Mouse (Mus musculus) thymus, postnatal 25 days (tissue): ENCODE results near the gene Pet117.
"Not testable (repeated sequence)": the region's sequence is repeated elsewhere in the genome, so short reads cannot be mapped to it uniquely, and the experiment has no call there.

Experiments
- DNase-seq: peaks from one replicate; pipeline ENCODE4 v3.0.0; 2022

Gene Pet117

GRCm38 (mm10) chr2:144368400-144369019 lies at the start of gene Pet117, which contains the start of gene Kat14:
Pet117 (plus strand) TSS chr2:144368996.
Kat14 (plus strand) TSS chr2:144368983.
- DNase-seq: peak; percentile 95

- DNase-seq: no peak
Observed at GRCm38 (mm10) chr2:144324218-144324617, 44.6 kb upstream of the Pet117 start.

DNA sequence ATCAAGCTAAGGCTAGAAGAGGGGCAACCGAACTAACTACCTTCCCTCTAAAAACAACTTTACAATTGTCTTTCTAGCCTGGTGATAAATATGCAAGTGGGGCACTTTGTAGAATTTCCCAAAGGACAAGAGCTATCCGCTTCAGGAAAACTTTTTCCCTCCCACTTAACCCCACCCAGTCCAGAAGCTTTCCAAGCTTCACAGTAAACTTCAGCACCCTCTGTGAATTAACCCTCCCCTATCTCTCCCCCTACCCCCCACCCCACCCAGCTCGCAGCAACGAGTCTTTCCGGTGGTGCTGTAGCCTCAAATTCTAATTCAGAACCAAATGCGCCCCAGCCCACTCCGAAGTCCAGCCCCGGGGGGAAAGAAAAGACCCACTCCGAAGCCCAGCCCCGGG lies 39.3 kb upstream of the Pet117 start:
- no peak for DNase-seq

- no peak for DNase-seq
Observed at GRCm38 (mm10) chr2:144329937-144330336, 38.9 kb upstream of the Pet117 start.

- no peak for DNase-seq
Observed at GRCm38 (mm10) chr2:144330352-144330959, 38.3 kb upstream of the Pet117 start.

DNA sequence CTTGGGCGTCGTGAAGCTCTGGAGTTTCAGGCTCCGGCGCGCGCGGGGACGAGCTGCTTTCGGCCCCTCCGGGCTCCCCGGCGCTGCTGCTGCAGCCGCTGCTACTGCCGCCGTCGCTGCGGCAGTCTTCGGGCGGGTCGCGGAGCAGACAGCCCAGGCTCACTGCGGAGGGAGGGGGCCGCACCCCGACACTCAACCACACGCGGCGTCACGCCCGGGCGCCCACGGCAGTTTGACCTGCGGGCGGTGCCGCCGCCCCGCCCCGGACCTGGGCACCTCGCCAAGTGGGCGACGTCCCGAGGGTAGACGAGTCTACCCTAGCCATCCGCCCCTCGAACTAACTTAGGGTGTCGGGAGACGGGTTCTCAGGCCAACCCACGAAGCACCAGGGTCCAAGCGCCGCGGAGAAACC lies 37.8 kb upstream of the Pet117 start:
- peak; percentile 7 for DNase-seq

DNA sequence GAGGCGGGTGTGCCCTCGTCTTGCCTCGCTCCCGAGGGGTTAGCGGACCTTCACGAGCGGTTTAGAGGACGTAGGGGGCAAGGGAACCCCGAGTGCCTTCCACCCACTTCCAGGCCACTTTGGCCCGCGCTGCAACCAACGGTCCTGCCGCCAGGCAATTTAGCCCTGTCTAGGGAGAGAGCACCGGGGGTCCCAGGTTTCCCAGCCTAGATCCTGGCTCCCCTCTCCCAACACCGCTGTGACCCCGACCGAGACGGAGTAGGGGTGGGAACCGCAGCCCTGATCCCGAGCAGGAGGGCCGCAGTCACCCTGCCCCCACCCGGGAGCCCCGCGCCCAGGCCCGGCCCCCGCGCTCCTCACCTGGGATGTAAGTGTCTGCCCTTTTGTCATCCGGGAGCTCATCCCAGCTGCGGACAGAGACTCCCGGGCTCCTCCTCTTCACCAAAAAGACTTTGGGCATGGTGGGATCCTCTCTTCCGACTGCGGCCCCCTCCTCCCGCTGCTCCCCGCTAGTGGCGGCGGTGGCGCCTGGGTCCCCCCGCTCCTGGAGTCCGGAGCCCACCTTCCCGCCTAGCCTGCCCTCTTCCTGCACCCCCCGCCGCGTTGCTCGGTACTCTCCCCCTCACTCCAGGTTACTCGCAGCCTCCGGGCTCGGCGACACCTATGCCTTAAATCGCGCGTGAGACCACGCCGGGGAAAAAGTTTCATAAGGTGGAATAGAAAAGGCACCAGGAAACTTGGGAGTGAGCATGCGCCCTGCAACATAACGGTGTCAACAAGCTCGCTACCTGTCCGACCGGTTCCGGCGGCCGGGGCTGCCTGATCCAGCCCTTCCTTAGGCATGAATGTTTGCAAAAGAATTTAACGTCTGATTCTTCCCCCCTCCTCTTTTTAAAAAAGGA lies 37.1 kb upstream of the Pet117 start, which contains the start of gene Ovol2:
Gene Ovol2, minus strand, starts transcription at position 746 of the 902 bp plus-strand sequence.
- peak; percentile 1 for DNase-seq

- no peak for DNase-seq
Observed at GRCm38 (mm10) chr2:144332486-144332885, 36.3 kb upstream of the Pet117 start.

DNA sequence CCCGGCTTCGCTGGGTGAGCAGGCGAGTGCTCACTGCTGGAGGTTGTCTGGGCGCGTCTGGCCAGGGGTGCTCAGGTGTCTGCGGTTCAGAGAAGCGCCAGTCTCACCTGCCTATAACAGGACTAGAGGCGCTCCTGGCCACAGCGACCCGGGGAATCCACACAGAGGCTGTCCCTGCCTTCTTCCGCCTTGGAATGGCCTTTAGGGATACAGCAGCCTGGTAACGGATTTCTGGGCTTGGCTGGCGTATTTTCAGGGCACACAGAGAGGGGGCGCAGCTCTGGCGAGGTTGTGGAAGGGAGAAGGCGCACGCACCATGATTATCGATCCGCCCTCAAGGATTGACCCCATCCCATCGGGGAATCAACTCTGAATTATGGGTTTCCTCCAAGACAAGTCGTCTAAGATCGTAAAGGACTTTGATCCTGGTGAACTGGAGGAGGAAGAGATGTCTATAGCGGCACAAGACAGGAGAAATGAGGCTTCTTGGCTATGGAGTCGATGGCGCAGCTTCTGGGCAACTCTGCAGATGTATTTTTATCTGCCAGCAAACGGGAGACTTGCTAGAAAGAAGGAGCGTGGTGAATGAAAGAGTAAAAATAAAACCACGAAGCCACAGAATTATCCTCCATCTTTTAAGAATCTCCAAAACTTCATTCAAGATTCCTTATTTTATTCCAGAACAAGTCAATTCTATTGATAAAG lies 35.5 kb upstream of the Pet117 start:
- no peak for DNase-seq

DNA sequence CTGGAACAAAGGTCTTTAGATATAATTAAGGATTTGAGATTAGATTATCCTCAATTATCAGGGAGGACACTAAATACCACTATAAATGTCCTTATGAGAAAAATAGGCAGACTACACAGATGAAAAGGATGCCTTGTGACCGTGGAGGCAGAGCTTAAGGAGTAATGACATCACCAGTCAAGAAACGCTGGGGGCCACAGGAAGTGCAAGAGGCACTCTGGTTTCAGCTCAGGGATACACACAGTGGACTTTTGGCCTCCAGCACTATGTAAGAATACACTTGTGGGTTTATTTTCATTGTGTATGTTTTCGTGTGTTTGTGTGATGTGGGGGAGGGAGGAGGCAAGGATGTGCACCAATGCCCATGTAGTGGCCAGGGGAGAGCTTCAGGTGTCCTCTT lies 31.6 kb upstream of the Pet117 start:
- no peak for DNase-seq

- no peak for DNase-seq
Observed at GRCm38 (mm10) chr2:144337701-144338100, 31.1 kb upstream of the Pet117 start.

GRCm38 (mm10) chr2:144338149-144338548 lies 30.6 kb upstream of the Pet117 start:
- not testable (repeated sequence) for DNase-seq

DNA sequence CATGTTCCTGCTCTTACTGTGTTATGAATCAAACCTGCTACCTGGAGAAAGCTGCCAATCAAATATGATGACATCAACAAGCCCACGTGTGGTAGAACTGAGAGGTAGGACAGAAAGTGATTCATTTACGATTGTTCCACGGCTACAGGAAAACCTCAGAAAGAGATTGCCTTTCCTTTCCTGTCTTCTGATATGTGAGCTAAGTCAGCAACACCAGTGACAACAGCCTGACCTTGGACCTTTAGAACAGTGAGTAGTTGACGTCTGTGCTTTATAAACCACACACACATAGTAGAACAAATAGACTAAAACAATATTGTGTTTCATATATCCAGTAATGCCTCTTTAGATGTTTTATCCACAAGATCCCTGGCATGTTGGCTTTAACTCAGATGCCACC lies 25.6 kb upstream of the Pet117 start:
- no peak for DNase-seq

- no peak for DNase-seq
Observed at GRCm38 (mm10) chr2:144348525-144348924, 20.3 kb upstream of the Pet117 start.

GRCm38 (mm10) chr2:144352843-144353242 lies 16.0 kb upstream of the Pet117 start:
- DNase-seq: no peak

- DNase-seq: peak; percentile 88
Observed at GRCm38 (mm10) chr2:144369020-144369421, 225 bp downstream of the Pet117 start.

DNA sequence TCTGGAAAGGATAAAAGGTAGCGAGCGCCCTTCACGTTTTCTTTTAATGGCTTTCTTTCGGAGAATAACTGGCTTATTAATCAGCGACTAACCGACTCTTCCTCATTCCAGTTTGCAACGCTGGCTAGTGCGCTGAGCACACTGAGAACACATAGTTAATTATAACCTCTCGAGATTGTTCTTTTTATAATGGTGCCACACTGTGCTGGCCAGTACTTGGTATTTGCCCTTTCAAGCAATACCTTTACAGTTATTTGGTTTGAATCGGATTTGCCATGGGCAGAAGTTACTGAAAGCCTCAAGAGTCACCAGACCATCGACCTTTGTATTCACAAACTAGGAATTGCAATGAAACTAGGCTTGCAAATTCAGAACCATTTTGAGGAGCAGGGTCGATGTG lies 715 bp downstream of the Pet117 start:
- DNase-seq: no peak

DNA sequence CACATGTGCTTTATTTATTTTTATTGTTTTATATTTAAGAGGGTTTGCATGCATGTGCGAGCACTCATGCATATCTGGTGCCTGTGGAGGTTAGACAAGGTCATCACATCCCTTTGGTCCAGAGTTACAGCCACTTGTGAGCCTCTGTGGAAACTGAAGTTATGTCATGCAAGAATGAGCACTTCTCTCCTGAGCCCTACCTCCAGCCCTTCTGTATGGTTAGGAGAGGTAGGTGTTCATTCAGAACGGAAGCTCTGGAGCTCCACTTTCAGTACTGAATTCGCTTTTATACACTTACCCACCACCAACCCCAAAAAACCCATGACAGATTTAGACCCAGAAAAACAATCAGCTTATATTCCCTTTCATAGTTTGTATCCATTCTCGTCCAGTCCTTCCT lies 2.8 kb downstream of the Pet117 start:
- no peak for DNase-seq

GRCm38 (mm10) chr2:144373063-144373462 lies 4.3 kb downstream of the Pet117 start:
- DNase-seq: no peak

DNA sequence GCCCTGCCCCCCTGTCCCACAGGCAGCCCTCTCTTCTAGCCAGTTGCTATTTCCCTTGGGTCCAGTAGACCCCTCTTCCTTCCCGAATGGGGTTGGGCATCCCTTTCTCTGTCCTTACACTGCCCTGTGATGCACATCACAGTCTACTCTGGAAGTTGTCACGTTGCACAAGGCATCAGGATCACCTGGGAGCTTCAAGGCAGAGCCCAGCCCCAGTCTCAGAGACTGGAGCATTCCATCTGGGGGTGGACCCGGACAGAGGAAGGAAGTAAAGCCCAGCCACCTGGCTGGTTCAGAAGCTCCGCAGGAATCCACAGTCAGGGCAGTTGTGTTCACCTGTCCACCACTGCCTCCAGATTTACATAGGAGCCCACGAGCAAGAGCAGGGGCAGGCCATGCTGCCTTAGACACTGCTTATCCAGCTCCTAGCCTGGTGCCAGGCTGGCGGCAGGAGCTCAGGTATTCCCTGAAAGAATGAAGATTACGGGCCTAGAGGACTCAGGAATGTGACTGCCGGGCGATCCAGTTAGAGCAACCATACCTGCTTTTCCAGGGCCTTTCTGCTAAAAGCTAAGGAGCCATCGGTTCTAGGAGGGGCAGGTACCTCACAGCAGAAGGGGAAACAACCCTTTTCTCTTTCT lies 6.4 kb downstream of the Pet117 start:
- DNase-seq: no peak

DNA sequence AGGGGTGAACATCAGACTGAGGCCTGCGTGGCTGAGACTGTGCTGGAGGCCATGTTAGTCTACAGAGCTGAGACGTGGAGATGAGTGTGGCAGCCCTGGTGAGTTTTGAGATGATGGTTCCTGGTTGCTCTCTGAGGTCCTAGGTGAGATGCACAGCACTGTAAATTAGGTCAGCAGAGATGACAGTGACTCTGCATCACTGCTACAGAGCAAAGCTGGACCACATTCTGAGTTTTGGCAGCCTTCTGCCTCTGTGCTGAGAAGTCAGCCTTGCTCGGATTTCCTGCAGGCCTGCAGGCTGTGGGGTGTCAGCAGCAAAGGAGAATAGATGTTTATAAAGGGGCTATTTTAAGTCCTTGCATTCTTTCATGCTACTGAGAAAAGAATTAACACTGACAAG lies 12.5 kb downstream of the Pet117 start:
- no peak for DNase-seq

GRCm38 (mm10) chr2:144381741-144382140 lies 12.9 kb downstream of the Pet117 start:
- no peak for DNase-seq
